Mouse (Mus musculus): Measurements from ENCODE around the gene Selenoh.

DNA sequence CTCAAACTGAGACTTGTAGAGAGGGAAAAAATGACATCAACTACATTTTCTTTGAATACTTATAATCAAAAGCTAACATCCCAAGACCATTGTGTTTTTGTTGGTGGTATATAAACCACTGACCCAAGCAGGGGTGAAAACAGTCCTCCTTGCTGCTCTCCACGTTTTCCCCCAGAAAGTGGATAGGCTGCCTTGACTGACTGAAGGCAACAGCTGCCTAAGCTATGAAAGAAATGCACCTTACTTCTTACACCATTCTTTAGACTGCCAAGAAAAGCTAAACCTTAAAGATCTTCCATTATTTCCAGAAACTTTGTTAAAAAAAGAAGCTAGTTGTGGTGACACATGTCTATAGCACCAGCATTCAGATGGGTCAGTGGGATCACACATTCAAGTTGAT lies 24.4 kb downstream of the Selenoh start:
- TF ChIP-seq POLR2A (IDR thresholded peaks at IDR 0.05; ENCODE audit: insufficient read length, low read depth) (no peak), MAX (IDR thresholded peaks at IDR 0.05; ENCODE audit: low read depth) (no peak), TCF12 (IDR thresholded peaks at IDR 0.05; ENCODE audit: insufficient read depth, poor library complexity, severe bottlenecking) (peak; percentile 7), MYOD1 (IDR thresholded peaks at IDR 0.05; ENCODE audit: control insufficient read depth in 1 of 3, insufficient read length in 2 of 3, low read depth in 2 of 3) (peak; percentile 78 to 94 (median 91))
